Mouse (Mus musculus) yolk sac, embryonic 10.5 days (tissue): ENCODE results near the gene Ankrd28.
"Not testable (repeated sequence)": the region's sequence is repeated elsewhere in the genome, so short reads cannot be mapped to it uniquely, and the experiment has no call there.

Source experiments
- DNase-seq: peaks from one replicate; pipeline ENCODE4 v3.0.0-alpha.2; 2017; ENCODE audit warnings: low spot score

Ankrd28 gene

DNA sequence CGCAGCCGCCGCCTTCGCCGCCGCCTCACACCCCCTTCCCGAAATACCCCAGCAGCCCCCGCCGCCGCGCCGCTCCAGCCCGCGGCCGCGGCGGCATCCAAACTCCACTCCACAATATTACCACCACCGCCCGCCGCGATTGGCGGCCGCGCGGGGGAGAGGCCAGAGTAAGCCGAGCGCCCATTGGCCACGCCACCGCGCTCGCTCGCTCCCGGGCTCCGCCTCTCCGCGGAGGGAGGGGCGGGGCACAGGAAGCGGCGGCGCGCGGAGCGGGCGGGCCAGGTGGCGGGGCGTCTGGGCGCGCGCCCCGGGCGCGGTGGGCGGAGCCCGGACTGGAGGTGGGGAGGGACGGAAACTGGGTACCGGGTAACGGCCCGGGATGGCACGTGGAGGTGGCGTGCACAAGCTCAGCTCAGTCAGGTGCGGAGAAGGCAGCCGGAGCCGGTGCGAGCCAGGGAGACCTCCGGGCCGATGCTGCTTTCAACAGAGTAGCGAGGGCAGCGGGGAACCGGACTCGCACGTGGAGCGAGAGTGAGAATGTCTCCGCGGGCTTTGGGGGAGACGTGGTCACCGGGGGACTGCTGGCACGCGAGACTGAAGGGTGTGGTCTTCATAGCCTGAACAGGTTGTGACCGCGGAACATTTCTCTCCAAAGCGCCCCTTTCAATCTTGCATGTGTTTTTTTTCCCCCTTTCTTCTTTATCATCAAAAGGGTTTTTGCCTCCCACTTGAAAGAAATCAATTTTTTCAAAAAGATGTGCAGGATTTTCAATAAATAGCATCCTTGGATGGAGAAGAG lies at the start of gene Ankrd28:
Gene Ankrd28, minus strand, starts transcription at position 81 of the 799 bp plus-strand sequence.
- peak; percentile 93 for DNase-seq

DNA sequence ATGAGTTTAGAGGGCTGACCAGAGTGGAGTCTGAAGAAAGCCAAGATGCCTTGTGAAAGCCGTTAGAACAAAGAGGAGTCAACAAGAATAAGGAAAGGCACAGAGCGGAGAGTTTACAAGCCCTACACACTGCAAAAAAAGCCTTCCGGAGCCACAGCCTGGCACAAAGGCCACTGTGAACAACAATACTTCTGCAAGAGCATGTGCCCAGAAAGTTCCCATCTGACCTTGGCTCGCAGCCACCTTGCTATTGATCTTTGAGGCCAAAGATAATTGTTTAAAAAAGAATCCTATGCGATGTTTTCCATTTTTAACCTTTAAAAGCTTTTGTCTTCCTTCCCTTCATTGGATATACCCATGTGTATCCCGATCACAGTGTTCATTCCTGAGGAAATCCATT lies 49.0 kb upstream of the Ankrd28 start:
- DNase-seq, result no peak

DNA sequence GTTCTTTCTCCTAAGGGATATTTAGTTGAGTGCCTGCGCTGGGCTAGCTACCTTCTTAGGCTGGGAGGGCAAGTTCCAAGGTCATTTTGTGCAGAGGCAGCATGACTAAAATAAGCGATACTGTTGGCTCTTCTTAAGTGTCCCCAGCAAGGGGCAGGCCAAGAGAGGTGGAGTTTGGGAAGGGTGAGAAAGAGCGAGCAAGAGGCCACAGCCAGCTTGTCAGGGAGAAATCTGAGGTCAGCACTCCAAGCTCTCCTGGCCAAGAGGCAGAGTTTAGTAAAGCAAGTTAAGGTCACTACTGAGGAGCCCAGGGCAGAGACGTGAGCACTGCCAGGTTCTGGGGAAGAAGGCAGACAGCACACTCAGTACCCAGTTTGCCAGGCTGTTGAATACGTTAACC lies 41.7 kb upstream of the Ankrd28 start:
- DNase-seq, result peak; percentile 60

DNA sequence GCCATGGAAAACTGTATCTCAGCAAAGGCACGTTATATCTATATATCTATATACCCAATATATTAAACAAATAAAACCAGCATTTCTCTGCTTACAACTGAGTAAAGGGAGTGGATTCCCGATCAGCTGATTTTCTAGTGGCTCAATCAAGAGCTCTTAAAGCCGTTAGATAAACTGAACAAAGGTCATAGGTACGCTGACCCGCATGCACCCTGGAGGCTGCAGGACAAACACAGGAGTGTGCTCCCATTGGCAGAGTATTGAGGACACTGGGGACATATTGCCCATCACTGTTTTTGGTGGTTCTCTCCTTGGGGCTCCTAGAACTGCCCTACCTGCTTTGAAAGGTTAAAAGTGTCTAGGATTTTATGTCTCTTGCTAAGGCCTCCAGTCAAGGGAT lies 40.0 kb upstream of the Ankrd28 start:
- DNase-seq, result peak; percentile 51

DNA sequence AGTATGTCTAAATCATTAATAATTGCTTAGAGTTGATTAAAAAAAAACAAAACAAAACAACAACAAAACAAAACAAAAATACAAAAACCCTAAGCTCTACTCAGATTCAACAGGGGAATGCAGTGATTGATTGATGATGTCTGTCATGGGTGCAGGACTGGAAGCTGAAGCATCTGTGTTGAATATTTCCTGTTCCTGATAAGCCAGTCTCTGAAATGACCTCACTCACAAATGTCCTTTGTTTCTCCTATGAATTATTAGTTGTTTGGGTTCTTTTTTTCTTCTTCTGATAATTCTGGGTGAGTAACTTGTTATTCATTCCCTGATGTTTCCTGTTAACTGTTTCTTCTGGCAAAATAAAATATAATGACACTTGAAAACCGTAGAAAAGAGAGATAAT lies 38.1 kb upstream of the Ankrd28 start:
- DNase-seq, result no peak

DNA sequence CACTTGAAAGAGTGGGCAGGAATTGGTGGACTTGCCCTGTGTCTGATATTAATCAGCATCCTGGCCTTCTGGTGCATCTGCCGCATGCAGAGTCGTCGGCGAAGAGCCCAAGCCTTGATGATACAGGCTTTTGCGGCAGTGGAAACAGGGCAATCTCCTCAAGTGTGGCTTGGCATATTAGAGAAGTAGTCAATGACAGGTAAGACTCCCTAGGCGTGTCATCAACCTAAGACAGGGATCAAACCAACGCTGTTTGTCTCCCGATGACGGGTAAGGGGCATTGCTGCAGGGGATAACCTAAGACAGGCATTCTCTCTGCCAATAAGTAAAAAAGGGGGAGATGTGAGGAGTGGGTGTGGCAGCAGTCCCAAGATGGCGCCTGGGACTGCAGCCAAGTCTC lies 35.9 kb upstream of the Ankrd28 start:
- not testable (repeated sequence) for DNase-seq

DNA sequence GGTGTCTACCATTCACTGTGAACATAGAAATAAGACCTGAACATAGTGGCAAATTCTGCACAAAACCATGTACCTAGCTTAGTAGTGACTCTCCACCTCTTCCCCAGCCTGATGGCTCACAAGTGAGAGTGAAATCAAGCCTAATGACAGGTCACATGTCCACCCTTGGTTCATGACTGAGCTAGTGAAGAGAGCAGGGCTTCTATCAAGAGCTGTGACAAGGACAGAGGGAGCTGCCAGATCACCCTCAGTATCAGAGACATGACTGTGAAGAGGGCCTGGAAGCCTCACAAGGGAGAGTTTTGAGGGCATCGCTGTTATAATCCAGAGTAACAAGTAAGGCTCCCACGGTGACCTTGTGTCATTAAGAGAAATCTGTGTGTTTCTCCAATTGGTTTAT lies 28.2 kb upstream of the Ankrd28 start:
- no peak for DNase-seq

DNA sequence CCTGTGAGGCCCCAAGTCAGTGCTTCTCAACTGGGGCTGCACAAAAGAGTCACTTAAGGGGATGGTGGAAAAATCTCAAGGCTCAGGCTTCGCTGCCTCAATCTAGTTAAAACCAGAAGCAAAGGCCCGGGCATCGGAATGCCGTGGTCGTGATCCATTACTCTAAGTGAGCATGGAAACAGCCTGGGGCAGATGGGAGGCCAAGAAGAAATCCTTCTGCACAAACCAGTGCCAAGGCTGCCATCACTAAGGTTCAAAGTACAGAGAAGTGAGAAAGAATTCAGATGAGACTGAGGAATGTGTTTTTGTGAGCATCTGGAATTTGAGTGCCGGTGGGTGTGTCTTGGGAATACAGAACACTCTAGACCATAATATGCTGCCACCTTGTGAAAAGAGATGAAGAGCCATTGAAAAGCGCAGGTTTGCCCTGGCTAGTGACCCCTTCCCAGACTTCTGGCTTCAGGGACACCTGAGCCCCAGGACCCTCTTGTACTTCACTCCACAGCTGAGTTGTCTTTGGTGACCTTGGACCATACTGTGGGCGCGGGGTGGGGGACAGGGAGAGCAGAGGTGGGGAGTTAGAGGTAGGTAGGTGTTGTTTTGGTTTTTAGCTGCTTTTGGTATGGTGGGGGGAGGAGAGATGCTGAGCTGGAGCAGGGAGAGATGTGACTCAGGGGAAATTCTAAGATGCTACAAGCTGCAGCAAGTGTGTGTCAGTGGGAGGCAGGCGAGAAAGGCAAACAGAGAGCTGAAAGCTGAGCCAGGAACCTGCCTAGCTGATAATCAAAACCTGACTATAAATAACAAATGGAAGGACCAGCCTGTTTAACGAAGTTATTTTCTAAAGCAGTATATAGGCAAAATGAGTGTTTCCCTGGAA lies 26.9 kb upstream of the Ankrd28 start:
- DNase-seq, result no peak

DNA sequence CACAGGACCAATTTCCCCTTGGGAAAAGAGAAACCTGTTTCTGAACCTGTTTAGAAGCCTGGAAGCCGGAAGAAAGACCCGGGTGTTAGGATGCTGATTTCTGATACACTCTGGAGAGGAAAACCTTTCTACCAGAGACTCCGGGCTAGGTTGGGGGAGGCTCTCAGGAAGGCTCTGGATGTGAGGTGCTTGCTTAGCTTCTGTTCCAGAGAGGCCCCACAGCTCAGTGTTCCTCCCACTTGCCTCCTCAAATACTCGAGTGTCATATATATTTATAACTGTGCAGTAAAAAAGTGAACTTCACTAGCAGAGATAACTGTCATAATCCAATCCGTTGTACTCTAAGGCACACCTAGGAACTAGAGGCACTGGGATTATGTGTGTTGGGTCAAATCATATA lies 25.6 kb upstream of the Ankrd28 start:
- DNase-seq, result no peak

DNA sequence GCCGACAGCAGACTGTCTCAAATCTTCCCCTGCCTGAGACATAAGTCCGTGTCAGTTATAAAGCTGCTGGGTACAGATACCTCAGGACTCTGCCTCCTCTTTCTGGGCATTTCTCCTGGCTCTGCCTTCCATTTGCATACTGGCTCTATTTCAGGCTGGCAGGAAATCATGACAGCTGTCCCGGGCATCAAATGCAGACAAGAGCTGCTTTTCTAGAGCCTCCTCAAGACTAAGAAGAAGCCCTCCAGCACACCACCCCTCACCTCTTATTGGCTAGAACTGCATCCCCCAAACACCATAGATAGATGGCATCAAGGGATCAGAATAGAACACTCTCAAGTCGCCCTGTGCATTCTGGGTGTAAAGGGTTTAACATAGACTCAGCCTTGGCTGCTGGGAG lies 24.2 kb upstream of the Ankrd28 start:
- DNase-seq, result no peak

DNA sequence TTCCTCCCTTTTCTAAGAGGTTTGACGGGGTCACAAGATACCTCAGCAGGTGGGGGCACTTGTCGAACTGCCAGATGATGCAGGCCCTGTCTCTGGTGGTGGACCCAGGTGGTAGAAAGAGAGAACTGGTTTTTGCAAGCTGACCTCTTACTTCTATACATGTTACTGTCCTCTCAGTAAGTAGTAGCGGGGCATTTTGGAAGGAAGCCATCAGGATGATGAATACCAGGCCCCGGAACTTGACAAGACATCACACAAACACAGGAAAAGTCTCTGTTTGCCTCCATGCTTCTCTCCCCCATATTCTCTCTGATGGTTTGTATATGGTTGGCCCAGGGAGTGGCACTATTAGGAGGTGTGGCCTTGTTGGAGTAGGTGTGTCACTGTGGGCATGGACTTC lies 13.1 kb upstream of the Ankrd28 start:
- no peak for DNase-seq

DNA sequence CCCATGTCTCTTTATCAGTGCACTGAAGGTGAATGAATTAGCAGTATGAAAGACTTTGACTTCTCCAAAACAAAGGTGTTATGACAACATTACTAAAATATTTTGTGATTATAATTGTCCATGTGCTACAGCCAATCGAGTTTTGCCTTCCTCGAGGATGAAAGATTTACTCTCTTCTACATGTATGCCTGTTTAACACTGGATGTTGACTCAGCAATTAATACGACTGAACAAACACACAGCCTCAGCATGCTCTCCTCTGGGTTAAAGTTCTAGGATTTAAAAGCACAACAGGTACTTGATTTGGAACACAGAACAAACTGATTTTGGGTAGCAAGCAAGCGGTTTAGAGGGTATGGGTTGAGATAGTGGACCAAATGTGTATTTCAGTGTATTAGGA lies 1.6 kb upstream of the Ankrd28 start:
- no peak for DNase-seq

DNA sequence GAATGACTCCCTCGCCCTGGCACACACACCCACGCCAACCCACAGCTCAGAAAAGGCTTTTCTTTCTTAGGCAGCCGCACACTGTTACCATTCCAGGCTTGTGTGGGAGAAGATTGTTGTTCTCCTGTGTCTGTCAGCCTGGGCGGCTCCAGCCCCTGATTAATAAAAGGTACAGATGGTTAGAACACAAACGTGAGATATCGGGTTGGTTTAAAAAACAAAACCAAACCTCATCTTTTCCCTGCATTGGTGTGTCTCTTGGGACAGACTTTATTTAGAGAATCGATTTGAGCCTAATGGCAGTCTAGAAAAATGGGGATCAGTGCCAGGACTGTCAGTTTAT lies 890 bp upstream of the Ankrd28 start:
- no peak for DNase-seq

DNA sequence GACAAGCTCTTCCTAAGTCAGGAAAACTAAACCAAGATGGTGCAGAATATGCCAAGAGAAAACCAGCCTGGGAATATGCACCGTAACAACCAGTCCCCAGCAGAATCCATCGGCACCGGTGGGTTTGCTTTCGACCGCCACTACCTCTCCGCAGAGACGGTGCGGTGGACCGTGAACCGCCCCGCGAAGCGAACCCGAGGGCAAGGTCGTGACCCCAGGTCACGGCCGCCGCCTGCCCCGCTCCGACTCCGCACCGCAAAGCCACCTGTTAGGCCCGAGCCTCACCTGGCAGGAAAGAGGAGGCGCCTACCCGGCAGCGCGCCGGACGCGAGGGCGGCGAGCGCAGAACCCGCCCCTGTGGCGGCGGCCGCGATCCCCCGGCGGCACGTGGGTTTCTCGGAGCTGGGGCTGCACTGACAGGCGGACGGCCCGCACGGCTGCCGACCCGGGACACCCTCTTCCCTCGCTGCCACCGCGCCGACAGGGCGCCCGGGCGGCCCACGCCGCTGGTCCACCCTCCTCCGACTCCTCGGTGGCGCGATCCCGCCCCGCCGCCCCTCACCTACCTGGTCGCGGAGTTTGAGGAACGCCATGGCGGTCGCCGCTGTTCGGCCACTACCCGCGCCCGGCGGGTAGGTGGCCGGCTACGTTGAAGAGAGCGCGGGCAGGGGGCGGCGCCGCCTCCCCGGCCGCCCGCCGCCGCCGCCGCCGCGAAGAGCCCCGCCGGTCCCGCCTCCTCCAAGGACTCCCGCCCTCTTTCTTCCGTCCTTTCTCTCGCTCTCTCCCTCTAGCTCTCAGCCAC lies 489 bp downstream of the Ankrd28 start:
- DNase-seq, result peak; percentile 79

DNA sequence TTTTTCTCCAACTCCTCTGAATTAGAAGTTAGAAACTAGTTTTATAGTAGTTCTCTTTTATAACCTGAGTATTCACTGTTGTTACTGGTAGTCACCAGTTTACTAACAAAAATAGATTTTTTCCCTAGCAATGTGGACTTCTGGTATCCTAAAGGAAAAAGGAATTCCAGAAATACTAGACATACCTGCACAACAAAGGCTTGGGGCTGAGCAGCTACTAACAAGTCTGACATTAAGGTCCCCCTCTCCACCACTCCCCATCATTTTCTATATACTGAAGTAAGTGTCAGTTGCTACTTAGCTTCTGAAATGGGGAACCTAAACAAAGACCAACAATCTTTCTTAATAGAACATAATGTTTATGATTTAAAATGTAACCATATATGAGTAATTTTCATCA lies 3.2 kb downstream of the Ankrd28 start:
- DNase-seq, result no peak

DNA sequence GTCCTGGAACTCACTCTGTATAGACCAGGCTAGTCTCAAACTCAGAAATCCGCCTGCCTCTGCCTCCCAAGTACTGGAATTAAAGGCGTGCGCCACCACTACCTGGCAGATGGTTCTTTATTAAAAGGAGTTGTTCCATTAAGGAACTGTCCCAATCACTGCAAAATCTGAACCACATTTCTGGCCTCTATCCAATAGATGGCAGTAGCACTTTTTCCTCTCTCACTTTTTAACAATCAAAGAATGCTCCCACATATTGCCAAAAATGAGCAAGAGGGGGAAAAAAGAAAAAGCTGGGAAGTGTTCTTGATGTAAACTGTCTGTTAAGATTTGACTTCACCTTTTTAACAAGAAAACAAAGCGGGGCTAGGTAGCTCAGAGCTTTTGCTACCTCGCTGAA lies 20.5 kb downstream of the Ankrd28 start:
- no peak for DNase-seq

DNA sequence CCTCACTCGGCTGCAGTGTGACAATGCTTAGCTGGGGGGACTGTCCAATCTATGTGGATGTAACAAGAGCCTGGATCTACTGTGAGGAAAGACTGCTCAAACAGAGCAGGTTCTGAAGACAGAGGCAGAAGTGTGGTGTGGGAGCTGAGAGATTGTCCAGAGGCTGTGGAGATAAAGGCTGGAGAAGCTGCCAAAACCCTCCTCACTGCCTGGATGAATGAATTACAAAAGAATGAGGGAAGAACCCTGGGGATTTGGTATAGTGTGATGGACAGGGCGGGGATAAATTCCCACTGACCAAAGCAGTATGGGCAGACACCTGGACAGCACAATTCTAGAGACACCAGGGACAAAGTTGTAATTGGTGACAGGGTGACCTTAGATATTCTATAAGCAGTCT lies 26.7 kb downstream of the Ankrd28 start:
- no peak for DNase-seq

DNA sequence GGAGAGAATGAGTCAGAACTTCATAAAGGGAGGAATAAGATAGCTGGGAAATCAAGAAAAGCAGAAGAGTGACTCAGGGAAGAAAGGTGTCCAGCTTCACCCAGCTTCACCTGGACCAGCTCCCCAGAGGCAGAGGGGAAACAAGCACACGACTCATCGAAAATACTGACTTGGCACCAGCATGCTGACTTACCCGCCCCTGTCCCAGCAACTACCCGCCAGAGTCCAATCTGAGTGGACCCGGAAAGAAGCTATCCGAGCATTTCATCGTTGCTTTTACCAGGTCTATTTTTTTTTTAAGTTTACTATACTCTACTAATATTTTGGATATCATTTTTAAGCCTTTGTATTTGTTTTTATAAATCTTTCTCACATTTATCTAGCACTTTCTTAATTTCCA lies 29.5 kb downstream of the Ankrd28 start:
- DNase-seq, result no peak

DNA sequence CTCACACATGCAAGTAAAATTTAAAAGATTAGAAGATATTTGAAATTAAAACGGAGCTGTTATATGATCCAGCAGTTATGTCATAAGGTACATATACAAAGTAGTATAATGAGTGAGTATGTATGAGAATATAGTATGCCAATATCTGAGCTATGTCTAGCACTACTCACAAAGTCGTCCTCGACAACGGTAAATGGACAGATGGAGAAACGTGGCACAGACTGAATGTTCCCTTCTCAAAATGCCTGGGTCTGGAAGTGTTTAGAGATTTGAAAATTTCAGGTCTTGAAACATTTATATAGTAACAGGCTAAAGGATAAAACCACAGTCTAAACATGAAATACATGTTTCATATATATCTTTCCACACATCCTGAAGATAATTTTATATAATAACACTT lies 30.0 kb downstream of the Ankrd28 start:
- no peak for DNase-seq

DNA sequence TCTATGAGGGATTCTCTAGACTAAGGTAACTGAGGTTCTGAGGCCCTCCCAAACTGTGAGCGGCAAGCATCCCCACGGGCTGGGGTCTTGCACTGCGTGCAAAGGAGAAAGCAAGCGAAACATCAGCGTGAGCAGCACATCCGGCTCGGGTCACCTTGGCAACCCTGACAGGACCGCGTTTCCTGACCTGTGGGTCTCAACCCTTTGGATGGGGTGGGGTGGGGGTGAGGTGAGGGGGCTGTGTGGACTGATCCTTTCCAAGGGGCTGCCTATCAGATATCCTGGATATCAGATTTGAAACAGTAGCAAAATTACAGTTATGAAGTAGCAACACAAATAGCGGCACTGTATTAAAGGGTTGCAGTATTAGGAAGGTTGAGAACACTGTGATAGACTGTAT lies 31.5 kb downstream of the Ankrd28 start:
- no peak for DNase-seq

DNA sequence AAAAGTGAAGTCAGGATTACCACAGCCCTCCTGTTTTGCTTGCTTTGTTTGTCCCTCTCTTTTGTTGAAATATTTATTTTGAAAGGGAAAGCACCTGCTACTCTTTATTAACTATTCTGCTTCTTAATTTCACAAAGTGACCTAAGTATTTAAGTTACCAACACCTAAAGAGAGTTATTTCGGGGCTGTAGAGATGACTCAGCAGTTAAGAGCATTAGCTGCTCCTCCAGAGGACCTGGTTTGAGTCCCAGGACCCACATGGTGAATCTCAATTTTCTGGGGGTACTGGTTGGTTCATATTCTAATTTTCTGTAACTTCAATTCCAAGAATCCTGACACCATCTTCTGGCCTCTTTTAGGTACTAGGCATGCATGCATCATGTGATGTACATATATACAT lies 34.9 kb downstream of the Ankrd28 start:
- no peak for DNase-seq

DNA sequence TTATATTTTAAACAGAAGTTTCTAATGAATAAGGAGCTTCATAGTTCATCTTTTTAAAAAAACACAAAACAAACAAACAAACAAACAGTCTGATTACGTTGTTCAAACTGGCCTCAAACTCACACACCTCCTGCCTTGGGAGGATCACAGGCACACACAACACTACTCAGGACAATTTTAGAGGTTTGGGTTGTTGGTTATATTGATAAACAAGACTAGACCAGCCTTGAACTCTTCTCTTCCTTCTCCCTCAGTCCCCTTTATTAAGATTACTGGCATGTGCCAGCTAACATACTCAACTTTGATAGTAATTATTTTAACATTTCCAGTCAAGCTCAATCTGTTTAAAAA lies 35.7 kb downstream of the Ankrd28 start:
- no peak for DNase-seq
